8 mouse cellular contexts compared by ENCODE assay signal in the genomic region with DNA sequence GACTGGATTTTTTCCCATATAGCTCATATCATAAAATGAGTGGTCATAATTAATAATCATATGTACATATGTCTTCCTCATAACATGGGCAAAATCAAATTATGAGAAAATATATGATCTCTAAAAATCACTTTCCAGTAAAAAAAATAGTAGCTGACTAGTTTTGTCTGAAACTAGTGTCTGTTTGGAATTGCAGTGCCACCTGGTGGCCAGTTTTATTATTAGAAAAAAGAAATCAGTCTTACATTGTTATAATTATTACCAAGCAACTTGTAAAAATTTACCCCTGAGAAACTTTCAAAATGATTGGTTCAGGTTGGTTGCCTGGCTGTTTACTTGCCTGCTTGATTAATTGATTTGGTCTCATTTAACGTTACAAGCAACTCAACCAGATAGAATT. TPM values are rescaled to one million over a fixed set of nuclear protein-coding genes. Genes with fewer than 3 reads are reported as not detected.
A peak's percentile ranks its signal among the peaks of the same experiment; 100 is the strongest.
DNase-seq lines count a peak whose midpoint lies in the region; ATAC-seq and TF ChIP-seq lines count a peak whose summit lies in the region.

No protein-coding gene starts in this region.

- H3K4me1 ChIP-seq in kidney, postnatal 0 days (replicated peaks; ENCODE audit: insufficient read depth, low read length) = no peaks in the 10 kb centered on the region
- no peaks in the 10 kb centered on the region for H3K4me1 ChIP-seq in kidney, embryonic 14.5 days (ENCODE audit: control insufficient read depth, insufficient read depth, low read length)
- no peaks in the 10 kb centered on the region; the same call in 1 of the 2 replicates for H3K4me1 ChIP-seq in liver, adult 2 months (ENCODE audit: control insufficient read depth, insufficient read depth, low read length)

- TF ChIP-seq POLR2A in liver, adult 2 months (IDR thresholded peaks at IDR 0.05; ENCODE audit: extremely low read depth, insufficient read depth, low read length) = no peak

- DNase-seq in adrenal gland, adult 2 months = peak; percentile 11
- DNase-seq in adrenal gland, postnatal 4 days (ENCODE audit: low spot score in 2 of 2) = no peak
- DNase-seq in kidney, postnatal 0 days (ENCODE audit: low spot score) = peak; percentile 71
- DNase-seq in CD8-positive naive resting alpha-beta T cell, adult 2 months (ENCODE audit: low read depth in 2 of 2, low spot score in 2 of 2) = peak; percentile 16 to 63
- peak; percentile 59 to 68 for DNase-seq in cerebellum, postnatal 14 days
- DNase-seq in liver, adult 2 months (ENCODE audit: extremely low read depth, low read depth, low spot score) = peak; percentile 42
- peak; percentile 55 for DNase-seq in thymus, postnatal 14 days

- 78% methylated on average over 1 of the region's 1 CpGs for WGBS in kidney, postnatal 0 days
- WGBS in kidney, embryonic 14.5 days = 84% methylated on average over 1 of the region's 1 CpGs
- WGBS in liver, adult 2 months = 41% methylated on average over 1 of the region's 1 CpGs

- H3K9me3 ChIP-seq in kidney, postnatal 0 days (replicated peaks; ENCODE audit: low read length) = no peaks in the 10 kb centered on the region
- no peaks in the 10 kb centered on the region for H3K9me3 ChIP-seq in kidney, embryonic 14.5 days (ENCODE audit: control insufficient read depth, low read length)

- peaks cover 22% of the 10 kb centered on the region for H3K36me3 ChIP-seq in kidney, postnatal 0 days (ENCODE audit: insufficient read depth, low read length)
- peaks cover 56% of the 10 kb centered on the region for H3K36me3 ChIP-seq in kidney, embryonic 14.5 days (ENCODE audit: control insufficient read depth, insufficient read depth, low read length)
- H3K36me3 ChIP-seq in liver, adult 2 months (ENCODE audit: control insufficient read depth, insufficient read depth, low read length) = peaks cover 32% of the 10 kb centered on the region

- H3K4me2 ChIP-seq in kidney, postnatal 0 days (ENCODE audit: low read length) = no peak overlapping the region
- no peak overlapping the region for H3K4me2 ChIP-seq in kidney, embryonic 14.5 days (replicated peaks; ENCODE audit: low read depth, low read length)

- no peaks in the 10 kb centered on the region; the same call in 1 of the 2 replicates for H3K79me2 ChIP-seq in liver, adult 2 months (ENCODE audit: control insufficient read depth, insufficient read depth, low read length)

- no peak overlapping the region for H3K9ac ChIP-seq in kidney, postnatal 0 days (ENCODE audit: low read depth, low read length)
- H3K9ac ChIP-seq in kidney, embryonic 14.5 days (ENCODE audit: low read depth, low read length) = no peak overlapping the region
- H3K9ac ChIP-seq in liver, adult 2 months (ENCODE audit: low read depth, low read length) = no peak overlapping the region

- no peak for ATAC-seq in kidney, postnatal 0 days (replicated peaks; ENCODE audit: low FRiP score, low read depth)
- ATAC-seq in kidney, embryonic 14.5 days (ENCODE audit: low FRiP score, low TSS enrichment) = no peak

- peak; percentile 75 for TF ChIP-seq CTCF in kidney, postnatal 0 days (IDR thresholded peaks at IDR 0.05; ENCODE audit: low read depth)
- no peak for TF ChIP-seq CTCF in liver, adult 2 months (IDR thresholded peaks at IDR 0.05; ENCODE audit: low read depth, low read length)

- no peak overlapping the region for H3K4me3 ChIP-seq in kidney, postnatal 0 days (replicated peaks; ENCODE audit: low read depth, low read length)
- no peak overlapping the region for H3K4me3 ChIP-seq in kidney, embryonic 14.5 days (ENCODE audit: low read length)
- H3K4me3 ChIP-seq in liver, adult 2 months (ENCODE audit: insufficient read depth, low read depth, low read length) = no peak overlapping the region

- H3K27ac ChIP-seq in kidney, postnatal 0 days = no peak overlapping the region
- H3K27ac ChIP-seq in kidney, embryonic 14.5 days (ENCODE audit: low read depth, low read length) = no peak overlapping the region
- H3K27ac ChIP-seq in liver, adult 2 months (replicated peaks; ENCODE audit: insufficient read depth, low read depth, low read length) = no peak overlapping the region

- H3K27me3 ChIP-seq in kidney, postnatal 0 days (ENCODE audit: insufficient read depth, low read length) = no peaks in the 10 kb centered on the region
- H3K27me3 ChIP-seq in kidney, embryonic 14.5 days (ENCODE audit: control insufficient read depth, insufficient read depth, low read length) = no peaks in the 10 kb centered on the region
- H3K27me3 ChIP-seq in liver, adult 2 months (ENCODE audit: control insufficient read depth, insufficient read depth, low read length) = no peaks in the 10 kb centered on the region

RNA-seq across cellular contexts. Expression of a gene that starts 30.8 kb away (rescaled TPM):
- total RNA-seq in adrenal gland, adult 2 months (2021) = under 1 TPM; 0.73 to 0.98 TPM
- 0.04 TPM in 2 replicates for polyA plus RNA-seq in adrenal gland, adult 2 months (2012; rRNA removed)
- 1 to 10 TPM; 2.4 to 2.5 TPM for total RNA-seq in adrenal gland, postnatal 4 days (2021)
- polyA plus RNA-seq in kidney, postnatal 0 days (2015; fragmentation: Nextera tagmentation; extraction: Ambion mirVana) = 0.67 and 1.0 TPM in 2 replicates
- polyA plus RNA-seq in kidney, embryonic 14.5 days (2014; fragmentation: Nextera tagmentation; extraction: Ambion mirVana) = 1.4 and 2.7 TPM in 2 replicates
- total RNA-seq in liver, adult 2 months (2014; rRNA removed) = 1.0 and 1.3 TPM in 2 replicates
- polyA plus RNA-seq in liver, adult 2 months (2012; rRNA removed) = 0.06 TPM in 1 of 2 replicates, not detected in the other

RNA-seq across cellular contexts. Expression of a gene that starts 42.3 kb away (rescaled TPM):
- total RNA-seq in adrenal gland, adult 2 months (2021) = 10 to 100 TPM; 51.9 to 56.8 TPM
- polyA plus RNA-seq in adrenal gland, adult 2 months (2012; rRNA removed) = 4.6 and 6.4 TPM in 2 replicates
- 10 to 100 TPM; 71.1 TPM for total RNA-seq in adrenal gland, postnatal 4 days (2021)
- 28.3 and 30.5 TPM in 2 replicates for polyA plus RNA-seq in kidney, postnatal 0 days (2015; fragmentation: Nextera tagmentation; extraction: Ambion mirVana)
- polyA plus RNA-seq in kidney, embryonic 14.5 days (2014; fragmentation: Nextera tagmentation; extraction: Ambion mirVana) = 54.8 and 69.1 TPM in 2 replicates
- total RNA-seq in liver, adult 2 months (2014; rRNA removed) = 18.2 and 19.1 TPM in 2 replicates
- 3.4 and 4.0 TPM in 2 replicates for polyA plus RNA-seq in liver, adult 2 months (2012; rRNA removed)

RNA-seq across cellular contexts. Expression of a gene that starts 42.4 kb away (rescaled TPM):
- 10 to 100 TPM; 14.3 to 15.3 TPM for total RNA-seq in adrenal gland, adult 2 months (2021)
- polyA plus RNA-seq in adrenal gland, adult 2 months (2012; rRNA removed) = 0.64 and 1.00 TPM in 2 replicates
- 10 to 100 TPM; 16.9 to 17.1 TPM for total RNA-seq in adrenal gland, postnatal 4 days (2021)
- 5.0 and 5.3 TPM in 2 replicates for polyA plus RNA-seq in kidney, postnatal 0 days (2015; fragmentation: Nextera tagmentation; extraction: Ambion mirVana)
- 4.2 and 5.4 TPM in 2 replicates for polyA plus RNA-seq in kidney, embryonic 14.5 days (2014; fragmentation: Nextera tagmentation; extraction: Ambion mirVana)
- total RNA-seq in liver, adult 2 months (2014; rRNA removed) = 8.2 and 8.5 TPM in 2 replicates
- polyA plus RNA-seq in liver, adult 2 months (2012; rRNA removed) = 0.88 and 1.1 TPM in 2 replicates

RNA-seq across cellular contexts. Expression of a gene that starts 42.4 kb away (rescaled TPM):
- total RNA-seq in adrenal gland, adult 2 months (2021) = 1 to 10 TPM; 7.3 to 9.7 TPM
- 0.63 and 0.68 TPM in 2 replicates for polyA plus RNA-seq in adrenal gland, adult 2 months (2012; rRNA removed)
- 10 to 100 TPM; 12.2 to 15.1 TPM for total RNA-seq in adrenal gland, postnatal 4 days (2021)
- 3.5 and 4.8 TPM in 2 replicates for polyA plus RNA-seq in kidney, postnatal 0 days (2015; fragmentation: Nextera tagmentation; extraction: Ambion mirVana)
- 8.5 and 11.0 TPM in 2 replicates for polyA plus RNA-seq in kidney, embryonic 14.5 days (2014; fragmentation: Nextera tagmentation; extraction: Ambion mirVana)
- 5.1 and 6.5 TPM in 2 replicates for total RNA-seq in liver, adult 2 months (2014; rRNA removed)
- polyA plus RNA-seq in liver, adult 2 months (2012; rRNA removed) = 0.70 and 1.1 TPM in 2 replicates

Comparison
In these comparisons a context has a peak if more than half of its experiments do, and no peak if none do; other contexts are left out.
1. DNase-seq: peak in adrenal gland, adult 2 months (single experiment), kidney, postnatal 0 days (single experiment), CD8-positive naive resting alpha-beta T cell, adult 2 months (2 of 2), cerebellum, postnatal 14 days (2 of 2), liver, adult 2 months (single experiment) and thymus, postnatal 14 days (single experiment); none in adrenal gland, postnatal 4 days (0 of 2).